Comparison of ENCODE assay signal across 8 mouse cellular contexts in the genomic region with DNA sequence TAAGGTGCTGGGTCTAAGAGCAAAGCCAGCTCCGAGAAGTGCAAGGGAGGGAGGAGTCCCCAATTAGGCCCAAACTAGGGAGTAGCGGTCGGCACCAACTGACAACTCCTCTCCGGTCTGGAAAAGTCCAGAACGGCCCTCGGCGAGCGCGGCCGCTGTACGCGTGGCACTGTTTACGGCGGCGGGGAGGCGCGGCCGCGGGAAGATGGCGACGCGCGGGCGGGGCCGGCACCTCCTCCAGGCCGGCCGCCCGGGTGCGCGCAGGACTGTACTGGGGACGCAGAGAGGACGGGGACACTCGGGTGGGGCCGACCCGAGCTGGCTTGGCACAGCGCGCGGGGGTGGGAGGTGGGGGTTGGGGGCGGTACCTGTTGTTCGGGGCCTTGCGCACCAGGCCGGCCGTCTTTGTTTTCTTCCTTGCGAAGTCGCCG. TPM values are rescaled to one million over a fixed set of nuclear protein-coding genes. Genes with fewer than 3 reads are reported as not detected.
DNase-seq lines count a peak whose midpoint lies in the region; ATAC-seq and TF ChIP-seq lines count a peak whose summit lies in the region.

No protein-coding gene starts in this region.

- peak overlapping the region; percentile 75 for H3K9ac ChIP-seq in forebrain, embryonic 12.5 days
- peak overlapping the region; percentile 80 for H3K9ac ChIP-seq in limb, embryonic 12.5 days (replicated peaks)
- H3K9ac ChIP-seq in midbrain, embryonic 13.5 days (replicated peaks) = peak overlapping the region; percentile 79
- peak overlapping the region; percentile 77 for H3K9ac ChIP-seq in stomach, embryonic 14.5 days (replicated peaks; ENCODE audit: low read depth, low read length)

- H3K27me3 ChIP-seq in G1E (ENCODE audit: insufficient read depth, low read length) = peaks cover 25% of the 10 kb centered on the region
- H3K27me3 ChIP-seq in forebrain, embryonic 12.5 days = peaks cover 26% of the 10 kb centered on the region
- H3K27me3 ChIP-seq in hindbrain, embryonic 10.5 days (ENCODE audit: insufficient read depth, poor library complexity, severe bottlenecking) = peaks cover 4% of the 10 kb centered on the region
- peaks cover 4% of the 10 kb centered on the region; the same call in 1 of the 2 replicates for H3K27me3 ChIP-seq in limb, embryonic 12.5 days
- H3K27me3 ChIP-seq in midbrain, embryonic 13.5 days = peaks cover 9% of the 10 kb centered on the region
- H3K27me3 ChIP-seq in stomach, embryonic 14.5 days (ENCODE audit: control insufficient read depth, insufficient read depth, low read length) = no peaks in the 10 kb centered on the region

- peak; percentile 50 for DNase-seq in G1E (ENCODE audit: low spot score)
- DNase-seq in adrenal gland, postnatal 25 days = peak; percentile 76
- peak; percentile 48 for DNase-seq in hindbrain, embryonic 10.5 days (ENCODE audit: low spot score)

- peaks cover 39% of the 10 kb centered on the region for H3K4me1 ChIP-seq in G1E (ENCODE audit: insufficient read depth, low read depth, low read length)
- peaks cover 43% of the 10 kb centered on the region for H3K4me1 ChIP-seq in forebrain, embryonic 12.5 days
- H3K4me1 ChIP-seq in hindbrain, embryonic 10.5 days (replicated peaks) = peaks cover 54% of the 10 kb centered on the region
- peaks cover 53% of the 10 kb centered on the region for H3K4me1 ChIP-seq in limb, embryonic 12.5 days (replicated peaks)
- peaks cover 50% of the 10 kb centered on the region for H3K4me1 ChIP-seq in midbrain, embryonic 13.5 days (replicated peaks)
- H3K4me1 ChIP-seq in stomach, embryonic 14.5 days (ENCODE audit: control insufficient read depth, insufficient read depth, low read length) = peaks cover 25% of the 10 kb centered on the region

- TF ChIP-seq CTCF in G1E (IDR thresholded peaks at IDR 0.05; ENCODE audit: low read depth, low read length) = no peak

- H3K4me3 ChIP-seq in G1E (ENCODE audit: low read depth, low read length) = peak overlapping the region; percentile 83
- peak overlapping the region; percentile 89 for H3K4me3 ChIP-seq in forebrain, embryonic 12.5 days (replicated peaks)
- peak overlapping the region; percentile 79 for H3K4me3 ChIP-seq in hindbrain, embryonic 10.5 days
- H3K4me3 ChIP-seq in limb, embryonic 12.5 days (replicated peaks) = peak overlapping the region; percentile 95
- peak overlapping the region; percentile 94 for H3K4me3 ChIP-seq in midbrain, embryonic 13.5 days (replicated peaks)
- H3K4me3 ChIP-seq in stomach, embryonic 14.5 days (ENCODE audit: low read depth, low read length) = peak overlapping the region; percentile 95

- H3K9me3 ChIP-seq in G1E (replicated peaks) = no peaks in the 10 kb centered on the region
- H3K9me3 ChIP-seq in forebrain, embryonic 12.5 days = no peaks in the 10 kb centered on the region
- no peaks in the 10 kb centered on the region for H3K9me3 ChIP-seq in hindbrain, embryonic 10.5 days
- H3K9me3 ChIP-seq in limb, embryonic 12.5 days = no peaks in the 10 kb centered on the region
- no peaks in the 10 kb centered on the region for H3K9me3 ChIP-seq in midbrain, embryonic 13.5 days
- no peaks in the 10 kb centered on the region for H3K9me3 ChIP-seq in stomach, embryonic 14.5 days (ENCODE audit: control insufficient read depth, low read depth, low read length)

- peak overlapping the region; percentile 89 for H3K27ac ChIP-seq in forebrain, embryonic 12.5 days
- peak overlapping the region; percentile 90 for H3K27ac ChIP-seq in hindbrain, embryonic 10.5 days
- H3K27ac ChIP-seq in limb, embryonic 12.5 days = peak overlapping the region; percentile 94
- H3K27ac ChIP-seq in midbrain, embryonic 13.5 days = peak overlapping the region; percentile 91
- H3K27ac ChIP-seq in stomach, embryonic 14.5 days (ENCODE audit: low read length) = peak overlapping the region; percentile 93

- peak overlapping the region; percentile 94 for H3K4me2 ChIP-seq in forebrain, embryonic 12.5 days
- peak overlapping the region; percentile 94 for H3K4me2 ChIP-seq in limb, embryonic 12.5 days
- peak overlapping the region; percentile 80 for H3K4me2 ChIP-seq in midbrain, embryonic 13.5 days (replicated peaks)
- H3K4me2 ChIP-seq in stomach, embryonic 14.5 days (replicated peaks; ENCODE audit: low read depth, low read length) = peak overlapping the region; percentile 92

- 0% methylated on average over 39 of the region's 46 CpGs for WGBS in forebrain, embryonic 12.5 days
- under 1% methylated on average over 46 of the region's 46 CpGs for WGBS in hindbrain, embryonic 10.5 days
- whole genome bisulfite sequencing in limb, embryonic 12.5 days = under 1% methylated on average over 46 of the region's 46 CpGs
- WGBS in midbrain, embryonic 13.5 days = under 1% methylated on average over 42 of the region's 46 CpGs
- WGBS in stomach, embryonic 14.5 days = 0% methylated on average over 44 of the region's 46 CpGs

- no peak for ATAC-seq in G1E (ENCODE audit: extremely low read depth, insufficient number of reproducible peaks, low FRiP score, poor library complexity, severe bottlenecking)
- ATAC-seq in forebrain, embryonic 12.5 days (ENCODE audit: low FRiP score) = peak; percentile 24
- ATAC-seq in limb, embryonic 12.5 days (ENCODE audit: insufficient number of reproducible peaks, insufficient read depth, low FRiP score, low TSS enrichment, low read depth) = no peak
- peak; percentile 7; the same call in 1 of the 2 replicates for ATAC-seq in midbrain, embryonic 13.5 days
- peak; percentile 4; the same call in 1 of the 2 replicates for ATAC-seq in stomach, embryonic 14.5 days (ENCODE audit: insufficient number of reproducible peaks, insufficient read depth, low FRiP score, low read depth)
- no peak for ATAC-seq in inflammation-experienced regulatory T-cells, adult 6 months

- H3K36me3 ChIP-seq in G1E (replicated peaks) = peaks cover 11% of the 10 kb centered on the region
- no peaks in the 10 kb centered on the region for H3K36me3 ChIP-seq in forebrain, embryonic 12.5 days (replicated peaks)
- peaks cover 24% of the 10 kb centered on the region for H3K36me3 ChIP-seq in hindbrain, embryonic 10.5 days
- peaks cover 27% of the 10 kb centered on the region for H3K36me3 ChIP-seq in limb, embryonic 12.5 days
- peaks cover 23% of the 10 kb centered on the region for H3K36me3 ChIP-seq in midbrain, embryonic 13.5 days
- H3K36me3 ChIP-seq in stomach, embryonic 14.5 days (ENCODE audit: control insufficient read depth, insufficient read depth, low read length) = peaks cover 4% of the 10 kb centered on the region; the same call in 1 of the 2 replicates

RNA-seq across cellular contexts. Expression of a gene that starts 0.5 kb away (rescaled TPM):
- total RNA-seq in G1E (2014; fragmentation: Nextera tagmentation) = 9.8 and 12.8 TPM in 2 replicates
- total RNA-seq in G1E (2017) = 28.4 and 38.6 TPM in 2 replicates
- polyA plus RNA-seq in G1E (2012) = 15.0 and 17.9 TPM in 2 replicates
- 144 and 161 TPM in 2 replicates for total RNA-seq in adrenal gland, postnatal 25 days (2021)
- polyA plus RNA-seq in forebrain, embryonic 12.5 days (2016; fragmentation: Nextera tagmentation; extraction: Ambion mirVana) = 25.0 and 25.8 TPM in 2 replicates
- polyA plus RNA-seq in hindbrain, embryonic 10.5 days (2016; fragmentation: Nextera tagmentation; extraction: Ambion mirVana) = 21.6 and 26.3 TPM in 2 replicates
- 29.3 and 35.9 TPM in 2 replicates for polyA plus RNA-seq in limb, embryonic 12.5 days (2016; fragmentation: Nextera tagmentation; extraction: Ambion mirVana)
- 32.8 and 34.9 TPM in 2 replicates for polyA plus RNA-seq in midbrain, embryonic 13.5 days (2015; fragmentation: Nextera tagmentation; extraction: Ambion mirVana)
- 51.4 and 58.6 TPM in 2 replicates for polyA plus RNA-seq in stomach, embryonic 14.5 days (2014; fragmentation: Nextera tagmentation; extraction: Ambion mirVana)
- polyA plus RNA-seq in inflammation-experienced regulatory T-cells, adult 6 months (2017; shearing (Covaris generic)) = 100 to 1,000 TPM in 2 of 3 experiments, 10 to 100 TPM in 1; 94.4 to 152 (median 117) TPM

RNA-seq across cellular contexts. Expression of a gene that starts 17.6 kb away (rescaled TPM):
- total RNA-seq in G1E (2014; fragmentation: Nextera tagmentation) (85.7 and 94.2 TPM in 2 replicates), G1E (2017) (111 and 121 TPM in 2 replicates)
- 1.3 and 2.0 TPM in 2 replicates for polyA plus RNA-seq in G1E (2012)
- 10.1 and 12.5 TPM in 2 replicates for total RNA-seq in adrenal gland, postnatal 25 days (2021)
- polyA plus RNA-seq in forebrain, embryonic 12.5 days (2016; fragmentation: Nextera tagmentation; extraction: Ambion mirVana) = 43.1 and 45.3 TPM in 2 replicates
- polyA plus RNA-seq in hindbrain, embryonic 10.5 days (2016; fragmentation: Nextera tagmentation; extraction: Ambion mirVana) = 35.0 and 46.0 TPM in 2 replicates
- polyA plus RNA-seq in limb, embryonic 12.5 days (2016; fragmentation: Nextera tagmentation; extraction: Ambion mirVana) = 52.2 and 52.5 TPM in 2 replicates
- polyA plus RNA-seq in midbrain, embryonic 13.5 days (2015; fragmentation: Nextera tagmentation; extraction: Ambion mirVana) = 21.9 and 24.5 TPM in 2 replicates
- 29.8 and 33.1 TPM in 2 replicates for polyA plus RNA-seq in stomach, embryonic 14.5 days (2014; fragmentation: Nextera tagmentation; extraction: Ambion mirVana)
- polyA plus RNA-seq in inflammation-experienced regulatory T-cells, adult 6 months (2017; shearing (Covaris generic)) = 10 to 100 TPM; 87.3 to 95.6 (median 90.8) TPM

RNA-seq across cellular contexts. Expression of a gene that starts 17.7 kb away (rescaled TPM):
- 0.83 TPM in 1 of 2 replicates, not detected in the other for total RNA-seq in G1E (2014; fragmentation: Nextera tagmentation)
- total RNA-seq in G1E (2017) = 2.9 and 3.4 TPM in 2 replicates
- not detected in 2 replicates for polyA plus RNA-seq in G1E (2012)
- total RNA-seq in adrenal gland, postnatal 25 days (2021) = 9.4 and 13.0 TPM in 2 replicates
- 0.62 and 0.80 TPM in 2 replicates for polyA plus RNA-seq in forebrain, embryonic 12.5 days (2016; fragmentation: Nextera tagmentation; extraction: Ambion mirVana)
- 0.54 and 0.56 TPM in 2 replicates for polyA plus RNA-seq in hindbrain, embryonic 10.5 days (2016; fragmentation: Nextera tagmentation; extraction: Ambion mirVana)
- 1.3 and 1.4 TPM in 2 replicates for polyA plus RNA-seq in limb, embryonic 12.5 days (2016; fragmentation: Nextera tagmentation; extraction: Ambion mirVana)
- polyA plus RNA-seq in midbrain, embryonic 13.5 days (2015; fragmentation: Nextera tagmentation; extraction: Ambion mirVana) = 0.66 and 0.89 TPM in 2 replicates
- 0.87 and 1.1 TPM in 2 replicates for polyA plus RNA-seq in stomach, embryonic 14.5 days (2014; fragmentation: Nextera tagmentation; extraction: Ambion mirVana)
- 1 to 10 TPM in 2 of 3 experiments, under 1 TPM in 1; 0.47 to 5.8 (median 1.5) TPM for polyA plus RNA-seq in inflammation-experienced regulatory T-cells, adult 6 months (2017; shearing (Covaris generic))

Comparison
In these comparisons a context has a peak if more than half of its experiments do, and no peak if none do; other contexts are left out.
1. ATAC-seq: peak in forebrain, embryonic 12.5 days (single experiment), midbrain, embryonic 13.5 days (single experiment) and stomach, embryonic 14.5 days (single experiment); none in G1E (single experiment), limb, embryonic 12.5 days (single experiment) and inflammation-experienced regulatory T-cells, adult 6 months (single experiment).
2. Peak in every context shown above with its lines, with median percentiles within 50 percentile points of each other: DNase-seq, H3K4me3 ChIP-seq, H3K27ac ChIP-seq, H3K4me2 ChIP-seq and H3K9ac ChIP-seq.